Comparison of ENCODE assay signal across 22 mouse cellular contexts in the genomic region with DNA sequence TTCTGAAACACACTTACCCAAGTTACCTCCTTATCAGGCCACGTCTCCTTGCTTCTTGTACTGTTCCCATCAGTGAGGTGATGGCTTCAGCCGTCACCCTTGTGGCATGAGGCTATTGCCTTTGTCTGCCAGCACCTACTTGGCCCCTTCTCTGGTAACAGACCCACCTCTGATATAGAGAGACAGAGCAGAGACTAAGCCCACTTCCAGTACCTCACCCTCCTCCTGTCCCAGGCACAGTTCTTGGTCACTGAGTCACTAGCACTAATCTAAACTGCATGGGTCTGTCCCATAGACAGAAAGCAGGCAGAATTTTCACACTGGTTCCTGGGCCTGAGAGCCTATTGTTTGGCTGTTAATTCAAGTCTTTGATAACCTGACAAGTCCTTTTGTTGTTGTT.
"Had no signal": no experiment of that assay in that cellular context is flagged by ENCODE, and none has a peak within 500 bp of the region (broad histone marks: within the 10 kb centered on the region; RNA-seq: fewer than 3 reads in every experiment).

No protein-coding gene starts in this region.

- H3K9me3 ChIP-seq: limb, embryonic 12.5 days; limb, embryonic 15.5 days; megakaryocyte, embryonic 14.5 days; midbrain, embryonic 10.5 days; neural tube, embryonic 12.5 days; neural tube, embryonic 15.5 days had no signal

- H3K27me3 ChIP-seq: limb, embryonic 12.5 days; limb, embryonic 15.5 days; megakaryocyte, embryonic 14.5 days; neural tube, embryonic 12.5 days; neural tube, embryonic 15.5 days had no signal

- H3K4me2 ChIP-seq: limb, embryonic 12.5 days; limb, embryonic 15.5 days; liver, embryonic 11.5 days; lung, embryonic 14.5 days; neural tube, embryonic 12.5 days; neural tube, embryonic 15.5 days had no signal

- ATAC-seq: liver, postnatal 0 days; lung, postnatal 0 days had no signal

- DNase-seq: kidney, postnatal 14 days; kidney, postnatal 4 days; left cerebral cortex, postnatal 4 days; liver, postnatal 0 days; lung, embryonic 14.5 days; right cerebral cortex, adult 18-20 months; right cerebral cortex, postnatal 14 days; right cerebral cortex, postnatal 4 days; thymus, adult 2 months; thymus, postnatal 14 days; thymus, postnatal 4 days had no signal

- H3K36me3 ChIP-seq: limb, embryonic 12.5 days; limb, embryonic 15.5 days; midbrain, embryonic 10.5 days; neural tube, embryonic 12.5 days; neural tube, embryonic 15.5 days had no signal

- H3K4me3 ChIP-seq: limb, embryonic 12.5 days; limb, embryonic 15.5 days; megakaryocyte, embryonic 14.5 days; midbrain, embryonic 10.5 days; neural tube, embryonic 12.5 days; neural tube, embryonic 15.5 days had no signal

- H3K4me1 ChIP-seq: megakaryocyte, embryonic 14.5 days; neural tube, embryonic 12.5 days had no signal

- H3K27ac ChIP-seq: limb, embryonic 12.5 days; limb, embryonic 15.5 days; liver, embryonic 14.5 days; macrophage; midbrain, embryonic 10.5 days; neural tube, embryonic 12.5 days; neural tube, embryonic 15.5 days; stomach, postnatal 0 days had no signal

- H3K9ac ChIP-seq: limb, embryonic 12.5 days; limb, embryonic 15.5 days; liver, embryonic 14.5 days; liver, postnatal 0 days; lung, embryonic 14.5 days; neural tube, embryonic 12.5 days; neural tube, embryonic 15.5 days had no signal
